Mouse (Mus musculus): ENCODE results near the gene Mprip.
A peak's percentile ranks its signal among the peaks of the same experiment; 100 is the strongest.

Mprip gene

GRCm38 (mm10) chr11:59769307-59769706, 108.2 kb downstream of the Mprip start:
- DNase-seq (ENCODE audit: low spot score) = no peak

- no peak for DNase-seq (ENCODE audit: low spot score)
These were observed 108.6 kb downstream of the Mprip start for GRCm38 (mm10) chr11:59769738-59770137.

GRCm38 (mm10) chr11:59770753-59771152, 109.6 kb downstream of the Mprip start:
- DNase-seq (ENCODE audit: low spot score) = no peak

GRCm38 (mm10) chr11:59772291-59772690, 111.2 kb downstream of the Mprip start:
- no peak for DNase-seq (ENCODE audit: low spot score)

GRCm38 (mm10) chr11:59772902-59773301, 111.8 kb downstream of the Mprip start:
- DNase-seq (ENCODE audit: low spot score) = no peak

- DNase-seq (ENCODE audit: low spot score) = no peak
These were observed 113.4 kb downstream of the Mprip start for GRCm38 (mm10) chr11:59774522-59774921.

GRCm38 (mm10) chr11:59775435-59776148, 114.5 kb downstream of the Mprip start:
- DNase-seq (ENCODE audit: low spot score) = no peak

- DNase-seq (ENCODE audit: low spot score) = no peak
These were observed 116.2 kb downstream of the Mprip start for GRCm38 (mm10) chr11:59777259-59777658.

GRCm38 (mm10) chr11:59778181-59778873, 117.2 kb downstream of the Mprip start:
- DNase-seq (ENCODE audit: low spot score) = peak; percentile 84

GRCm38 (mm10) chr11:59778874-59779223, 117.7 kb downstream of the Mprip start:
- DNase-seq (ENCODE audit: low spot score) = no peak

- no peak for DNase-seq (ENCODE audit: low spot score)
These were observed 118.3 kb downstream of the Mprip start for GRCm38 (mm10) chr11:59779406-59779805.

GRCm38 (mm10) chr11:59780241-59780640, 119.1 kb downstream of the Mprip start:
- no peak for DNase-seq (ENCODE audit: low spot score)

- DNase-seq (ENCODE audit: low spot score) = no peak
These were observed 121.0 kb downstream of the Mprip start for GRCm38 (mm10) chr11:59782091-59782590.

- DNase-seq (ENCODE audit: low spot score) = no peak
These were observed 122.5 kb downstream of the Mprip start for GRCm38 (mm10) chr11:59783591-59783990.

- no peak for DNase-seq (ENCODE audit: low spot score)
These were observed 125.5 kb downstream of the Mprip start for GRCm38 (mm10) chr11:59786444-59787198.

- DNase-seq (ENCODE audit: low spot score) = peak; percentile 36
These were observed 126.2 kb downstream of the Mprip start, which contains the start of gene Pld6 for GRCm38 (mm10) chr11:59787199-59787781. Pld6 (minus strand) TSS chr11:59787645.

- no peak for DNase-seq (ENCODE audit: low spot score)
These were observed 128.2 kb downstream of the Mprip start for GRCm38 (mm10) chr11:59789311-59789710.

- DNase-seq (ENCODE audit: low spot score) = no peak
These were observed 132.3 kb downstream of the Mprip start for GRCm38 (mm10) chr11:59793390-59793789.

GRCm38 (mm10) chr11:59800412-59800811, 139.3 kb downstream of the Mprip start:
- no peak for DNase-seq (ENCODE audit: low spot score)

GRCm38 (mm10) chr11:59801881-59802280, 140.8 kb downstream of the Mprip start:
- DNase-seq (ENCODE audit: low spot score) = no peak

GRCm38 (mm10) chr11:59803516-59803915, 142.4 kb downstream of the Mprip start:
- DNase-seq (ENCODE audit: low spot score) = no peak

- no peak for DNase-seq (ENCODE audit: low spot score)
These were observed 143.5 kb downstream of the Mprip start for GRCm38 (mm10) chr11:59804409-59805110.
